Mouse (Mus musculus) embryonic stem cell, embryonic (primary cell): ENCODE data around the gene Stab1.

Experiments
- CTCF ChIA-PET, 4 experiments: fragments of 300-600 bp in 2 of 4; fragments of 350-600 bp in 2 of 4; sonication (Branson Sonifier 250); formaldehyde crosslinking; loops; one replicate each; lab custom pipeline; 2022; ENCODE audit warnings: inconsistent platforms in 2 of 4; lab: Charles Lee
- POLR2A ChIA-PET, 4 experiments: fragments of 300-600 bp in 2 of 4; fragments of 350-600 bp in 2 of 4; sonication (Branson Sonifier 250); formaldehyde crosslinking; loops; one replicate each; lab custom pipeline; 2022; ENCODE audit warnings: antibody characterized with exemption in 4 of 4, inconsistent platforms in 1 of 4; lab: Charles Lee

Gene Stab1

GRCm38 (mm10) chr14:31200038-31200437 is 31.6 kb upstream of the Stab1 start:
- ChIA-PET CTCF (no interaction called here), POLR2A (interaction anchor here in 1 of 4 experiments (0.6 to 1.7 kb wide), 2 partner anchors 40 to 1492 kb away, joined by 4 read pairs; no protein-coding TSS in a partner anchor)

DNA sequence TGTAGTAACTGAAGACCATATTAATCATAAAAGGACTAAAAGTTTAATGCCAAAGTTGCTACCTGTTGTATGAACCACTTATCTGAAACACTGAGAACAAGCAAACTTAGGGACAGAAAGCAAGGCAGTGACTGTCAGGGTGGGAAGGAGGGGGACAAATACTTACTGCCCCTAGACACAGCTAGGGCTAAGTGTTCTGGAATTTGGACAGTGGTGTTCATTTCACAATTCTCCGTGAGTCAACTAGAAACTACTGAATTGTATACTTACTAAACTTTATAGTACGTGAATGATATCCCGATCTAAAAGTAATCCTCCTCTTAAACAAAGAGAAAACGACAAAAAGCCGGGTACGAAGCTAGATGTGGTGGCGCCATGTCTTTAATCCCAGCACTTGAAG is 31.2 kb upstream of the Stab1 start:
- ChIA-PET CTCF (no interaction called here), POLR2A (interaction anchor here in 1 of 4 experiments (1.7 kb wide), 1 partner anchor 40 kb away, joined by 4 read pairs; no protein-coding TSS in a partner anchor)

DNA sequence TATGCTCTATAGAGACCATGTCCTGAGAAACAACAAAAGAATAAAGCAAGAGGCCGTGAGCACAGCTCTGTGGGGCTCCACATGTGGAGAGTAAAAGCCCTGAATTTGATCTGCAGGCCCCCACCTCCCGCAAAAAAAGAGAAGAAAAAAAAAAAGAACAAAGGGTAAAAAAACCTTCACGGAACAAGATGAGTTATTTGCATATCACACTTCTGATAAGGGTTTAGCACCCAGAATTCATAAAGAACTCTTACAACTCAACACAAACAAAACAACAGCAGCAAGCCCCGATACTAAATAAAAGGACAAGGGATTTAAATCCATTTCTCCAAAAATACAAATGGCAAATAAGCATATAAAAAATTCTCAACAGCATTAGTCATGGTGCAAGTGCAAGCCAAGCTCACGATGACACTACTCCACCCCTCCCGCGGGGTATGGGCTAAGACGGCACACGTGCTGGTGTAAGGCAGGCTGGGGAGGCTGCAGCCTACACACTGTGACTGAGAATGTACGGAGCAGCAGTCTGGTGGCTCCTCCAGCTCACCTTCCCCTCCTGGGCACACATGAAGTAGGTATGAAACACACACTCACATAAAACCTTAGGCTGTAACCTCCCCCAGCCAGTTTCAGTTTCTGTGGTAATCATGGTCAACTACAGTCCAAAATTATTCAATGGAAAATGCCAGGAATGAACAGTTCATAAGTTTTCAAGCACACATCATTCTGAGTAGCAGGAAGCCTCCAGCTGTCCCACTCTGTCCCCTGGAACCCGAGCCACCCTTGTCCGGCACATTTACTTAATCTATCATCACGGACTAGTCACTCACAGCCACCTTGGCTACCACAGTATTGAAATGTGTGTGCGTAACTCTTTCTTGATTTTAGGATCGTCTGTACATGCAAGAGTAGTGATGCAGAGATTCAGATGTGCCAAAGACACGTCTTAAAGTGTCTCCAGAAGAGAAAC is 29.4 kb upstream of the Stab1 start:
- POLR2A ChIA-PET: interaction anchor here in 3 of 4 experiments (0.6 to 8.0 kb wide), 14 partner anchors 8 to 814 kb away, joined by 3 to 50 read pairs (median 4); partner anchors contain the start of gene Tnnc1 (in 1 of the 3)

DNA sequence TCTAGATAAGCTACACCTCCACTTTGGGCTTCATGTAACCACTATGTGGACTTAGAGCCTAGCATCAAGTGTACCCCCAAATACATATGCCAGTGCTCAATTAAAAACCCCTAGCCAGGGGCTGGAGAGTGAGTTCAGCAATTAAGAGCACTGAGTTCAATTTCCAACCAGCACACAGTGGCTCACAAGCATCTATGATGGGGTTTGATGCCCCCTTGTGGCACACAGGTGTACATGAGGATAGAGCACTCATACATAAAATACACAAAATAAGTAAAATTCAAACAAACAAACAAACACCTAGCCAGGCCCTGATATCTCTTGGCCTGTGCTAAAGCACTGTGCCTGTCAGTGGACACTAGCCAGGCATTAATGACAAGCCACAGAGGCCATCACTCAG is 27.5 kb upstream of the Stab1 start:
- POLR2A ChIA-PET: interaction anchor here in 2 of 4 experiments (0.6 to 8.0 kb wide), 9 partner anchors 9 to 180 kb away, joined by 3 to 50 read pairs (median 5); no protein-coding TSS in a partner anchor

More for the DNA sequence above, 29.4 kb upstream of the Stab1 start:
- CTCF ChIA-PET: interaction anchor here in 1 of 4 experiments (0.5 to 1.3 kb wide), 2 partner anchors 14 to 798 kb away, joined by 3 to 4 read pairs; no protein-coding TSS in a partner anchor

DNA sequence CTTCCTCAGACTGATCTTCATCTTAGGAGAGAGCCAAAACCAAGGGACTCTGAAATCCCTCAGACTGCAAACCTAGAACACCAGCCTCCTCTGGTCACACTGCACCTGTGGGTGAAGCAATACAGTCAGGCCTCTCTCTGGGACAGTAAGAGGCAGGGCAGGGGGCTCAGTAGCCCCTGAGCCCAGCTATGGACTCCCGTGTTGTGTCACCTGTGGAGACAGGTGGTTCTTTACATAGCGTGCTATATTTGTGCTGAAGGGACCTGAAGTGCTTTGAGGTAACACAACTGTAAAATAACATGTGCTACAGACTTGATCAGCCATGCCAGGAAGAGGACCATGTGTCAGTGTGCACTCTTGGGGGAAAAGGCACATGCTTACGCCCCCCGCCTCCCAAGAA is 27.1 kb upstream of the Stab1 start:
- POLR2A ChIA-PET: interaction anchor here in 2 of 4 experiments (0.6 to 8.0 kb wide), 7 partner anchors 9 to 180 kb away, joined by 3 to 50 read pairs (median 5); no protein-coding TSS in a partner anchor
- CTCF ChIA-PET: interaction anchor here in 3 of 4 experiments (0.5 to 1.4 kb wide), 6 partner anchors 9 to 67 kb away, joined by 3 to 7 read pairs (median 3); partner anchors contain the start of gene Smim4 (in 1 of the 3)

More for the DNA sequence above, 27.5 kb upstream of the Stab1 start:
- CTCF ChIA-PET: interaction anchor here in 3 of 4 experiments (0.5 to 1.4 kb wide), 10 partner anchors 9 to 623 kb away, joined by 3 to 7 read pairs (median 3); partner anchors contain the start of gene Smim4 (in 1 of the 3)

GRCm38 (mm10) chr14:31194891-31195513 is 26.6 kb upstream of the Stab1 start:
- ChIA-PET POLR2A (interaction anchor here in 2 of 4 experiments (1.5 to 8.0 kb wide), 6 partner anchors 10 to 25 kb away, joined by 4 to 50 read pairs (median 6); no protein-coding TSS in a partner anchor), CTCF (interaction anchor here in 2 of 4 experiments (1.3 to 1.4 kb wide), 2 partner anchors 10 to 35 kb away, joined by 3 read pairs; no protein-coding TSS in a partner anchor)

DNA sequence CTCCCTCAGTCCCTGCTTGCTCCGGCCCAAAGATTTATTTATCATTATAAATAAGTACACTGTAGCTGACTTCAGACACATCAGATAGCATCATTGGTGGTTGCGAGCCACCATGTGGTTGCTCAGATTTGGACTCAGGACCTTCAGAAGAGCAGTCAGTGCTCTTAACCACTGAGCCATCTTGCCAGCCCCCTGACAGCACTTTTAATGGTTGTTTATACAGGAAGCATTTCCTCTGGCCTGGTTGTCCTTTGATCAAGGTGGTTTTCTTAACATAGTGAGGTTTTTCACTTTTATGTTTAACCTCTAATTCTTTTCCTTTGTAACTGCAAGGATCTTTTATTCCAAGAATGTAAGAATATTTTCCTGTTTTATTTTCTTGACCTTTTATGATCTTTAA is 26.0 kb upstream of the Stab1 start:
- CTCF ChIA-PET: no interaction called here
- POLR2A ChIA-PET: interaction anchor here in 3 of 4 experiments (0.6 to 8.0 kb wide), 8 partner anchors 10 to 41 kb away, joined by 3 to 50 read pairs (median 3); no protein-coding TSS in a partner anchor

DNA sequence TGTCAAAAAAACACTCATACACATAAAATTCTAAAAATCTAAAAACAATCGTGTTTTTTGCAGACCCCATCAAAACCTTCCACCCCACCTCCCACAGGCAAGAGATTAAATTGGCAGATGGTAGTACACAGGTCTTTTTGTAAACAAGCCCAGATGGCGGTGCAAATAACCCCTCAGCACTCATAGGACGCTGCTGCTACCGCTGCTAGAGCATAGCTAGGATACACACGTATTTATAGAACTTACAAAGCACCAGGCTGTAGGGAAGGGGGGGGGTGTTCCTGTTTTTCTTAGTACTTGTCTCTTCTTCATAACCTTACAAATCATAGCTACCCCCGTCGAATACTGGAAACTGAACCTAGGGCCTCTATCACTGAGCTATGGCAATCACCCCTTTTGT is 25.4 kb upstream of the Stab1 start:
- ChIA-PET CTCF (interaction anchor here in 2 of 4 experiments (0.7 to 1.2 kb wide), 2 partner anchors 65 to 131 kb away, joined by 3 read pairs; partner anchors contain the start of gene Smim4 (in 1 of the 2)), POLR2A (interaction anchor here in 3 of 4 experiments (0.5 to 8.0 kb wide), 12 partner anchors 8 to 174 kb away, joined by 3 to 50 read pairs (median 4); no protein-coding TSS in a partner anchor)

- CTCF ChIA-PET: interaction anchor here in 1 of 4 experiments (0.6 kb wide), 1 partner anchor 19 kb away, joined by 3 read pairs; no protein-coding TSS in a partner anchor
- POLR2A ChIA-PET: interaction anchor here in 2 of 4 experiments (1.1 to 8.0 kb wide), 4 partner anchors 10 to 15 kb away, joined by 3 to 50 read pairs (median 5); no protein-coding TSS in a partner anchor
Measured at GRCm38 (mm10) chr14:31191936-31192335, 23.5 kb upstream of the Stab1 start.

GRCm38 (mm10) chr14:31189348-31189747 is 20.9 kb upstream of the Stab1 start:
- ChIA-PET POLR2A (interaction anchor here in 2 of 4 experiments (0.8 to 8.0 kb wide), 5 partner anchors 9 to 49 kb away, joined by 3 to 50 read pairs (median 3); no protein-coding TSS in a partner anchor), CTCF (interaction anchor here in 1 of 4 experiments (1.1 kb wide), 1 partner anchor 83 kb away, joined by 3 read pairs; no protein-coding TSS in a partner anchor)

DNA sequence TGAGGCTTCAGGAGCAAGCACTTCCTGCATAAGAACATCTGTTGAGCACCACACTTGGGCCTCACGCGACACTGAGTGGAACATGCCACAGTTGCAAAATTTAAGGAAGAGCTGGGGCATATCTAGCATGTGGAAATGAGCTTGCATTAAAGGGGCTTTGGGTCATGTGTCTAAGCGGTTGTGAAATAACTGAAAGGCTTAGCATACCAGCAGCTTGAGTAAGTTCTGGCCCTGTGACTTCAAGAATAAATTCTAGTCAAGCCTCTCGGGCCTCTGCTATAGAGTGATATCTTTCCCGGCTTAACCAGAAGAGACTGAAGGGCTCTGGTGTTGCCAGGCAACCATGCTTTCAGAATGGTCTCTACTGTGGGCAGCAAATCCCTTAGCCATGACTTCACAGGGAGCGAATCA is 20.3 kb upstream of the Stab1 start:
- POLR2A ChIA-PET: interaction anchor here in 2 of 4 experiments (0.6 to 1.2 kb wide), 4 partner anchors 9 to 48 kb away, joined by 3 read pairs; no protein-coding TSS in a partner anchor

DNA sequence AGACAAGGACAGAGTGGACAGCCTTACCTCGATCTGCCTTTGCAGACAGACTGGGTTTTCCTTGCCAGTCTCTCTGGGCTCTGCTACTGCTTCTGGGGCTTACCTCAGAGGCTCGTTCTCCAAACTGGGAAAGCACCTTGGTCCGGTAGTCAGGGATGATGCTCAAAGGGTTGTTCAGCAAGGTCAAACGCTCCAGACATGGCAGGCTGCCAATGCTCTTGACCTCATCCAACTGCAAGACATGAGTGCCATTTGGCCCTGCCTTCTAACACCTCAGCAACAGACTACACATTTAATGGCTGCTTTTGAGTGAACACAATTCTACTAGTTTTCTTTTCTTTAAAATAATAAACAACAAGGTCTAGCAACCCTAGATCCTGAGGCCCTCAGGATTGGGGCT is 18.2 kb upstream of the Stab1 start:
- ChIA-PET CTCF (no interaction called here), POLR2A (no interaction called here)

More for the DNA sequence above, 20.3 kb upstream of the Stab1 start:
- CTCF ChIA-PET: interaction anchor here in 1 of 4 experiments (1.1 kb wide), 1 partner anchor 83 kb away, joined by 3 read pairs; no protein-coding TSS in a partner anchor

DNA sequence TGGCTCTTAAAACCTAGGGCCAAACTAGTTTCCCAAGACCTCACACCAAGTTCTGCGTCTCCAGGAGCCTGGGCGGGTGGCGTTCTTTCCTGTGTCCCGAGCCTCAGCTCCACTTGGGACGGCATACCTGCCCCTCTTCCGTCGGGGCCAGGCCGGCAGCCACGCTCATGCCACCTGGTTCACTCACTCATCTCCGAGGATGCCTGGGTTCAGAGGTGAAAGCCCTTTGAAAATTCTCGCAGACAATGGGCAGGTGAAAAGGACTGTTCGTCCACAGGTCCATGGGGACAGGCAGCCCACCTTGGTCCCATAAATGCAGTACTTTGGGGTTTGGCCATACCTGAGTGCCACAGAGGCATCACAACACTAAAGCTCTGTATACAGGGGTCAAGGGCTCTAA is 15.8 kb upstream of the Stab1 start:
- CTCF ChIA-PET: interaction anchor here in 1 of 4 experiments (1.0 kb wide), 1 partner anchor 14 kb away, joined by 4 read pairs; no protein-coding TSS in a partner anchor
- POLR2A ChIA-PET: interaction anchor here in 2 of 4 experiments (0.7 to 2.6 kb wide), 8 partner anchors 9 to 46 kb away, joined by 3 to 14 read pairs (median 4); partner anchors contain the start of gene Stab1 (in 1 of the 2)

GRCm38 (mm10) chr14:31183541-31183940 is 15.1 kb upstream of the Stab1 start:
- CTCF ChIA-PET: interaction anchor here in 2 of 4 experiments (0.7 to 1.0 kb wide), 2 partner anchors 15 to 355 kb away, joined by 4 to 5 read pairs; no protein-coding TSS in a partner anchor
- POLR2A ChIA-PET: interaction anchor here in 1 of 4 experiments (1.1 to 2.6 kb wide), 3 partner anchors 10 to 15 kb away, joined by 3 to 14 read pairs (median 8); partner anchors contain the start of gene Stab1

DNA sequence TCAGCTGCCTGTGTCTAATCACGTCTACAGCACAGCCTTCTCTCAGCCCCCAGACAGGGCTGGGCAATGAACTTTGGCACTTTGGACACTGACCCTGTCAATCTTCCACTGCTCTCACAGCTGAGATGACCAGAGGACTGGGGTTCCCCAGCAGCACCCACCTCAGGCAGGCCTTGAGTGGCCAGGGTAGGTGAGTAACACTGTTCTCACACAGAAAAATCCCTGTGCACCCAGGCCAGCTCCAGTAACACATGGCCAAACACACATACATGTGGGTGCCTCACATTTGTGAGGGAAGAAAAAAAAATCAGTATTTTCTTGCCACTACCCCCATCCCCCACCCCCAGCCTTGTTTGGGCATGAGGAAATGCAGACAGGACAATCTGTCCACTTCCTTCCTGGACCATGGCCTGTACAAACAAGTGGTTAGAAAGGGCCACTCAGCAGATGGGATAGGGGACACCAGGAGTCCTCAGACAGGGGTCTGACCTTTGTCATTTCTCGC is 14.4 kb upstream of the Stab1 start:
- ChIA-PET CTCF (no interaction called here), POLR2A (interaction anchor here in 3 of 4 experiments (1.0 to 2.6 kb wide), 8 partner anchors 9 to 22 kb away, joined by 3 to 14 read pairs (median 4); partner anchors contain the start of gene Stab1 (in 1 of the 3))

DNA sequence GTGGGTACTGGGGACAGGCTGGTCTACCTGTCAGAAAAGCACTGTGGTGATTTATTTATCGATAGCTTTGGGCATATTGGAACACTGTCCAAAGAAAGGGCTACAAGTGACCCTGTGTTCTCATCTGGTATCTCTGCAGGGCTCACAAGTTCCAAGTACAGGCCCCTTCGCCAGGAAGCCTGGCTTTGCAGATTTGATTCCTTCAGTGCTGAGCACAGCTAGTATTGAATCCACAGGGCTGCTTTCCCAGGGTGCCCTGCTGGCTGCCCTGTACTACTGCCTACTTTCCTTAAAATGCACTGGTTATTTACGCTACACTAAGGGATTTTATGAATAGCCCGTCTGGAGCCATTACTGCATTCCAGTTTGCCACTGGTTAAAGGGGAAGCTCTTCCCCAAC is 13.1 kb upstream of the Stab1 start:
- POLR2A ChIA-PET: interaction anchor here (1.0 to 2.5 kb wide), 8 partner anchors 9 to 144 kb away, joined by 3 to 8 read pairs (median 4); no protein-coding TSS in a partner anchor
- CTCF ChIA-PET: interaction anchor here in 1 of 4 experiments (1.2 kb wide), 1 partner anchor 291 kb away, joined by 3 read pairs; no protein-coding TSS in a partner anchor
